Mouse (Mus musculus) olfactory bulb, adult 2 months (tissue): ENCODE measurements around the gene Gm45233. TPM values are rescaled to one million over a fixed set of nuclear protein-coding genes. Genes with fewer than 3 reads are reported as not detected.

ENCODE experiments used
- H3K27ac ChIP-seq: fragments of 200-500 bp; 2 replicates; pipeline ENCODE4 v1.5.1; 2012; ENCODE audit warnings: low read depth, low read length; ENCODE audit not compliant: insufficient read depth
- H3K4me1 ChIP-seq: fragments of 200-500 bp; 2 replicates; pipeline ENCODE4 v1.6.1; 2012; ENCODE audit warnings: low read length; ENCODE audit not compliant: control insufficient read depth, insufficient read depth
- H3K4me3 ChIP-seq: fragments of 200-500 bp; 2 replicates; pipeline ENCODE4 v1.5.1; 2012; ENCODE audit warnings: mild to moderate bottlenecking, low read depth, low read length, moderate library complexity; ENCODE audit not compliant: insufficient read depth
- CTCF ChIP-seq: fragments of 200-500 bp; IDR thresholded peaks from 2 replicates; pipeline ENCODE4 v1.5.1; 2012; ENCODE audit warnings: low read depth, mild to moderate bottlenecking, low read length, moderate library complexity; ENCODE audit not compliant: insufficient read depth
- POLR2A ChIP-seq: fragments of 200-500 bp; IDR thresholded peaks from 2 replicates; pipeline ENCODE4 v1.6.1; 2012; ENCODE audit warnings: mild to moderate bottlenecking, low read depth, low read length, moderate library complexity; ENCODE audit not compliant: insufficient read depth
- WGBS: fragments of 180-500 bp; shearing (Covaris S2); methylation state at CpG from one replicate; pipeline ENCODE4 v1.1.7; 2018; 5-methylcytosine and 5-hydroxymethylcytosine counted together
- polyA plus RNA-seq: library from polyadenylated mRNA; stranded (reverse); fragments of >200 nt; gene quantifications from 2 replicates; pipeline ENCODE4 v1.2.4, GENCODE M21; 2012; ENCODE audit warnings: low replicate concordance; ENCODE audit not compliant: missing spikeins, insufficient read depth, insufficient read length

Gm45233 gene
- polyA plus RNA-seq, 1 experiment, result not detected

GRCm38 (mm10) chr7:43427406-43427805 is 16.5 kb upstream of the Gm45233 start, which contains the start of gene Lim2:
Lim2 (plus strand) TSS chr7:43427670.
- TF ChIP-seq CTCF (no peak), POLR2A (no peak)
- 86% methylated on average over 8 of the region's 8 CpGs for whole genome bisulfite sequencing
- Histone ChIP-seq H3K27ac (no peak within 1 kb of the TSS), H3K4me1 (peaks cover 2% of the 10 kb centered on the region; the same call in 1 of the 2 replicates), H3K4me3 (no peak within 1 kb of the TSS)

GRCm38 (mm10) chr7:43429500-43429899 is 14.4 kb upstream of the Gm45233 start:
- no peak overlapping the region for H3K27ac ChIP-seq
- WGBS, result 62% methylated on average over 4 of the region's 4 CpGs

GRCm38 (mm10) chr7:43432891-43433290 is 11.0 kb upstream of the Gm45233 start:
- TF ChIP-seq CTCF, result no peak
- no peak for TF ChIP-seq POLR2A
- 77% methylated on average over 4 of the region's 4 CpGs for WGBS
- no peak overlapping the region for H3K27ac ChIP-seq
- H3K4me1 ChIP-seq, result no peaks in the 10 kb centered on the region
- no peak overlapping the region for H3K4me3 ChIP-seq

More at GRCm38 (mm10) chr7:43429500-43429899, 14.4 kb upstream of the Gm45233 start:
- TF ChIP-seq POLR2A (no peak), CTCF (no peak)
- Histone ChIP-seq H3K4me1 (no peaks in the 10 kb centered on the region), H3K4me3 (no peak overlapping the region)

- TF ChIP-seq POLR2A (no peak), CTCF (no peak)
- Histone ChIP-seq H3K27ac (no peak overlapping the region), H3K4me1 (no peaks in the 10 kb centered on the region), H3K4me3 (no peak overlapping the region)
- WGBS, result 79% methylated on average over 5 of the region's 5 CpGs
Observed at GRCm38 (mm10) chr7:43434676-43435075, 9.3 kb upstream of the Gm45233 start.

GRCm38 (mm10) chr7:43436341-43437255 is 7.3 kb upstream of the Gm45233 start, which contains the start of gene Nkg7:
Nkg7 (plus strand) TSS chr7:43437073.
- Histone ChIP-seq H3K27ac (no peak within 1 kb of the TSS), H3K4me1 (no peaks in the 10 kb centered on the region), H3K4me3 (no peak within 1 kb of the TSS)
- WGBS, result 78% methylated on average over 10 of the region's 10 CpGs
- no peak for TF ChIP-seq POLR2A
- TF ChIP-seq CTCF, result no peak

- H3K27ac ChIP-seq, result no peak overlapping the region
- no peak for TF ChIP-seq POLR2A
- no peak for TF ChIP-seq CTCF
- H3K4me1 ChIP-seq, result peaks cover 9% of the 10 kb centered on the region
- no peak overlapping the region for H3K4me3 ChIP-seq
- WGBS, result 89% methylated on average over 4 of the region's 4 CpGs
Observed at GRCm38 (mm10) chr7:43438611-43439010, 5.3 kb upstream of the Gm45233 start.

- Histone ChIP-seq H3K27ac (no peak within 1 kb of the TSS), H3K4me1 (peaks cover 16% of the 10 kb centered on the region), H3K4me3 (no peak within 1 kb of the TSS)
- WGBS, result 77% methylated on average over 6 of the region's 6 CpGs
- no peak for TF ChIP-seq CTCF
- no peak for TF ChIP-seq POLR2A
Observed at GRCm38 (mm10) chr7:43440482-43440881, 3.4 kb upstream of the Gm45233 start, which contains the start of gene Cldnd2. Cldnd2 (plus strand) TSS chr7:43440782.

- TF ChIP-seq POLR2A (no peak), CTCF (no peak)
- 88% methylated on average over 3 of the region's 3 CpGs for WGBS
- H3K4me1 ChIP-seq, result peaks cover 16% of the 10 kb centered on the region
- no peak overlapping the region for H3K27ac ChIP-seq
- no peak overlapping the region for H3K4me3 ChIP-seq
Observed at GRCm38 (mm10) chr7:43441071-43441470, 2.9 kb upstream of the Gm45233 start.

- H3K27ac ChIP-seq, result peak overlapping the region; percentile 85; the same call in 1 of the 2 replicates
- peak overlapping the region; percentile 62 for H3K4me3 ChIP-seq
- peaks cover 16% of the 10 kb centered on the region for H3K4me1 ChIP-seq
- WGBS, result 21% methylated on average over 9 of the region's 9 CpGs
- no peak for TF ChIP-seq CTCF
- TF ChIP-seq POLR2A, result no peak
Observed at GRCm38 (mm10) chr7:43442684-43443083, 1.2 kb upstream of the Gm45233 start.
